Mouse (Mus musculus) embryonic fibroblast, embryonic 13.5 days (primary cell): Measurements from ENCODE around the gene Plod2.

Experiments
- CTCF ChIP-seq: IDR thresholded peaks from 2 replicates; pipeline ENCODE4 v1.5.1; 2011; ENCODE audit warnings: mild to moderate bottlenecking, control low read depth, low read length, moderate library complexity, borderline replicate concordance; ENCODE audit not compliant: insufficient read depth
- POLR2A ChIP-seq: IDR thresholded peaks from 2 replicates; pipeline ENCODE4 v1.6.1; 2011; ENCODE audit warnings: low read depth, mild to moderate bottlenecking, control low read depth, low read length, moderate library complexity

DNA sequence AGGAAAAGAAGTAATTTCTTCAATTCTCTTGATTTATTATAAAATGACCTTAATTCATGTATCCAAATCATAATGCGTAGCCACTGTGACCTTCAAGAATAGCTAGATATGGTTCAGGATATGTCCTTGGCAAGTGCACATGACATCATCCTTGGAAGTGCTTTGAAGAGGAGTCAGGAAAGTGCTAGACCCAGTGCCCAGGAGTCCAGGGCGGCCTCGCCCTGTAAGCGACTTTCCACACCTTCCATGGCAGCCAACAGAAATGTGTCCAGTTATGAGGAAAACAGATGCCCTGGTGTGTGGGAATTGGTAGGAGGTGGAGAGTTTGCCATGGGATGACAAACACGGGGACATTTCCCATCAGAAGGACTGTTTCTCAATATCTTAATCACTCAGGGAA is 47.0 kb downstream of the Plod2 start:
- TF ChIP-seq CTCF (no peak), POLR2A (no peak)
